Mouse (Mus musculus) midbrain, embryonic 12.5 days (tissue): ENCODE results near the gene Grip1. TPM values are rescaled to one million over a fixed set of nuclear protein-coding genes. Genes with fewer than 3 reads are reported as not detected.

Experiments used
- ATAC-seq: fragments of 200-750 bp; cut with Nextera tagmentation; 2 replicates; pipeline ENCODE4 v1.8.0; 2017; ENCODE audit warnings: low read depth, moderate TSS enrichment, moderate library complexity; ENCODE audit not compliant: low FRiP score
- H3K27ac ChIP-seq: fragments of 300-500 bp; sonication (generic); replicated peaks from 2 replicates; pipeline ENCODE4 v1.5.1; 2016; ENCODE audit warnings: mild to moderate bottlenecking
- H3K27me3 ChIP-seq: fragments of 300-500 bp; sonication (generic); 2 replicates; pipeline ENCODE4 v1.6.1; 2016; ENCODE audit warnings: mild to moderate bottlenecking
- H3K36me3 ChIP-seq: fragments of 300-500 bp; sonication (generic); 2 replicates; pipeline ENCODE4 v1.6.1; 2016
- H3K4me1 ChIP-seq: fragments of 300-500 bp; sonication (generic); 2 replicates; pipeline ENCODE4 v1.6.1; 2016
- H3K4me2 ChIP-seq: fragments of 300-500 bp; sonication (generic); replicated peaks from 2 replicates; pipeline ENCODE4 v1.6.1; 2016; ENCODE audit warnings: mild to moderate bottlenecking, moderate library complexity
- H3K4me3 ChIP-seq: fragments of 300-500 bp; sonication (generic); 2 replicates; pipeline ENCODE4 v1.5.1; 2016; ENCODE audit warnings: mild to moderate bottlenecking
- H3K9ac ChIP-seq: fragments of 300-500 bp; sonication (generic); replicated peaks from 2 replicates; pipeline ENCODE4 v1.6.1; 2016; ENCODE audit warnings: mild to moderate bottlenecking, moderate library complexity
- H3K9me3 ChIP-seq: fragments of 300-500 bp; sonication (generic); 2 replicates; pipeline ENCODE4 v1.6.1; 2016; ENCODE audit warnings: mild to moderate bottlenecking
- WGBS: fragments of 180-500 bp; shearing (Covaris S2); methylation state at CpG from one replicate; pipeline ENCODE4 v1.1.7; 2016; 5-methylcytosine and 5-hydroxymethylcytosine counted together
- polyA plus RNA-seq: library from polyadenylated mRNA; unstranded; fragments of >200 nt; fragmentation: Nextera tagmentation; extraction: Ambion mirVana; gene quantifications from 2 replicates; pipeline ENCODE4 v1.2.1, GENCODE M21; 2016

The Grip1 gene
- polyA plus RNA-seq, 1 experiment from 2014 or later: 12.7 TPM

- Histone ChIP-seq H3K4me1 (no peaks in the 10 kb centered on the region), H3K4me2 (no peak overlapping the region), H3K27me3 (no peaks in the 10 kb centered on the region), H3K4me3 (no peak overlapping the region), H3K9ac (no peak overlapping the region), H3K27ac (no peak overlapping the region), H3K9me3 (no peaks in the 10 kb centered on the region), H3K36me3 (no peaks in the 10 kb centered on the region)
- ATAC-seq: no peak
- 68% methylated on average over 4 of the region's 4 CpGs for WGBS
Observed at GRCm38 (mm10) chr10:119580024-119580423, 126.4 kb downstream of the Grip1 start.

DNA sequence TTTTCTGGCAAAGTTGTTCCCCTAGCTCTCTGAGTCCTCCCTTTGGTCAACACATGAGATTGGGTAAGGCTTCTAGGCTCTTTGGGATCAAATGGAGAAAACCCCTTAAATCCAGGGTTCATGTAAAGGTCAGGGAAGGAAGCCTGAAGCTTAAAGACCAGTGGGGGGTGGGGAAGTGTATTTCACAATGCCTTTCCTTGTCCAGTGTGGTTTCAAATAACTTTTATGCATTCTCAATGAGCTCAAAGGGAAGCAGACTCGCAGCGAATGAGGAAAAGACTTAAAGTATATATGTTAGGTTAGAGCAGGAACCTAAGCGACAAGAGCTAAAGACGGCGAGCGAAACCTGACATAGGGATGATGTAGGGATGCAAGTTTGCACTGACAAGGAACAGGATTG lies 131.0 kb downstream of the Grip1 start:
- H3K9me3 ChIP-seq: no peaks in the 10 kb centered on the region
- H3K27me3 ChIP-seq: no peaks in the 10 kb centered on the region
- no peak overlapping the region for H3K4me2 ChIP-seq
- H3K27ac ChIP-seq: no peak overlapping the region
- ATAC-seq: no peak
- no peak overlapping the region for H3K9ac ChIP-seq
- H3K4me3 ChIP-seq: no peak overlapping the region
- H3K36me3 ChIP-seq: no peaks in the 10 kb centered on the region
- no peaks in the 10 kb centered on the region for H3K4me1 ChIP-seq
- WGBS: 84% methylated on average over 6 of the region's 6 CpGs

DNA sequence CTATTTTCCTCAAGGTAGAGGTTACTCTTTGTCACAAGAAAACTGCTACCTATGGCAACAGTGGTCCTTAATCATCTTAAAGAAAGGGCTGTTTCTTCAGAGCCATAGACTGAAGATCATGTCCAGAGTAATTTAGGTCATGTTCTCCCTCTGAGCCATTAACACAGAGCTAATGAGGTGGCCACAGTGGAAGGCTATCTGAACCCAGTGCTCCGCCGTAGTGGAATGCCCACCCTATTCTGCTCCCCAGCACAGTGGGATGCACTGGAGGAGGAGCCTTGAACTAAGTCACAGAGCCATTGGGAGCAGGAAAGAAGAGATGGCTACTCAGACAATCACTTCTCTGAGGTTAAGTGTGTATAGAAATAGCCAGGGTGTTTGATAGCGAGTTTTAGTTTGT lies 133.3 kb downstream of the Grip1 start:
- Histone ChIP-seq H3K4me3 (no peak overlapping the region), H3K4me2 (no peak overlapping the region), H3K9ac (no peak overlapping the region), H3K4me1 (no peaks in the 10 kb centered on the region), H3K27me3 (no peaks in the 10 kb centered on the region), H3K36me3 (no peaks in the 10 kb centered on the region), H3K9me3 (no peaks in the 10 kb centered on the region), H3K27ac (no peak overlapping the region)
- 81% methylated on average over 3 of the region's 3 CpGs for WGBS
- no peak for ATAC-seq

DNA sequence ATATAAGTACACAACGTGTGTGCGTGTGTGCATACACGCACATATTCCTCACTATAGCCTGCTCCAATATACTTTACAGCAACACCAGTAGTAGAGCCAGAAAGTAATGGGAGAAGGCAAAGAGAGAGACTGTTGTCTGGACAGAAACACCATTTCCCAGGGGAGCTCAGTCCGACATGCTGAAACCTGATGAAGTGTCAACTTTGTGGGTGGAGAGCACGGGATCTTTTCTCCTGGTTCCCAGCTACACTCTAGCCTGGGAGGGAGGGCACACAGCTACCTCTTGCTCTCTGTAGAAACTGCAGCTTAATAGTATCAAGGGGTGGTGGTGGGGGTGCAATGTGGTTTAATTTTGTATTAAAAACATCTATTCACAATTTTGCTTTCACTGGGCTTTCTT lies 143.2 kb downstream of the Grip1 start:
- ATAC-seq: no peak
- H3K36me3 ChIP-seq: no peaks in the 10 kb centered on the region
- no peak overlapping the region for H3K4me3 ChIP-seq
- 88% methylated on average over 5 of the region's 5 CpGs for WGBS
- no peak overlapping the region for H3K4me2 ChIP-seq
- no peaks in the 10 kb centered on the region for H3K4me1 ChIP-seq
- H3K27ac ChIP-seq: no peak overlapping the region
- no peaks in the 10 kb centered on the region for H3K9me3 ChIP-seq
- no peaks in the 10 kb centered on the region for H3K27me3 ChIP-seq
- H3K9ac ChIP-seq: no peak overlapping the region

- Histone ChIP-seq H3K36me3 (no peaks in the 10 kb centered on the region), H3K9me3 (no peaks in the 10 kb centered on the region), H3K4me3 (no peak overlapping the region), H3K27me3 (no peaks in the 10 kb centered on the region), H3K4me2 (no peak overlapping the region), H3K4me1 (no peaks in the 10 kb centered on the region), H3K9ac (no peak overlapping the region), H3K27ac (no peak overlapping the region)
- WGBS: 92% methylated on average over 6 of the region's 6 CpGs
- no peak for ATAC-seq
Observed at GRCm38 (mm10) chr10:119607501-119607900, 153.9 kb downstream of the Grip1 start.

DNA sequence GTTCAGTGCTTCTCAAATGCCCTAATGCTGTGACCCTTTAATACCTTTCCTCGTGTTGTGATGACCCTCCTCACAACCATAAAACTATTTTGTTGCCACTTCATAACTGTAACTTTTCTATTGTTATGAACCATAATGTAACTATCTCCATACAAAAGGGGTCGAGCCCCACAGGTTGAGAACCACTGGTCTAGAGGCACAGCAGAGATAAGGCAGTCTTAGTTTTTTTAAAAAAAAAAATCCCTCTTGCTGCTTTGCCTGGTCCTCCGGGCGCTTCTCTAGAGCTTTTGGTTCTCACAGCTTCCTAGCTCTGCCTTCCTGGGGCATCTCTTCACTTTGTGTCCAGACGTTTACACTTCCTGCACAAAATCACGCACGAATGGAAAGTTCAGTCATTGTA lies 155.4 kb downstream of the Grip1 start:
- Histone ChIP-seq H3K4me3 (no peak overlapping the region), H3K36me3 (no peaks in the 10 kb centered on the region), H3K4me1 (no peaks in the 10 kb centered on the region), H3K4me2 (no peak overlapping the region), H3K9me3 (no peaks in the 10 kb centered on the region), H3K9ac (no peak overlapping the region), H3K27me3 (no peaks in the 10 kb centered on the region), H3K27ac (no peak overlapping the region)
- no peak for ATAC-seq
- 89% methylated on average over 7 of the region's 7 CpGs for WGBS

DNA sequence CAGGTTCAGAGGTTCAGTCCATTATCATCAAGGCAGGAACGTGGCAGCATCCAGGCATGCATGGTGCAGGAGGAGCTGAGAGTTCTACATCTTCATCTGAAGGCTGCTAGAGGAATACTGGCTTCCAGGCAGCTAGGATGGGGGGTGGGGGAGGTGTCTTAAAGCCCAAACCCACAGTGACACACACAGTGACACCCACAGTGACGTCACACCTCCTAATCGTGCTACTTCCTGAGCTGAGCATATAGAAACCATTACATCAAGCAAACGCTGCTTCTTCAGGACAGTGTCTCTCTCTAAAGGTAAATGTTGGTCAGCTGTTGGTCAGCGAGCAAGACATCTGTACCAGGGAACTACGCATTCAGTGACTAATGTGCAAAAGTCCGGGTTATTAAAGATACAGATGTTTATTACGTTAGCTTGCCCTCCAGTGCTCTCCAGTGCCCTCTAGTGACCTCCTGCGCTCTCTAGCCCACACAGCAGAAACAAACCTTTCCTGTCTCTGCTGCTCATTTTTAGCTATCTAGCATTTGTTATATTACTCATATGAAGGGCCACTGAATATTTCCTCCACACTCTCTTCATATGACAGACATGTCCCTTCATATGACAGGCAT lies 156.8 kb downstream of the Grip1 start:
- no peak for ATAC-seq
- Histone ChIP-seq H3K36me3 (no peaks in the 10 kb centered on the region), H3K4me3 (no peak overlapping the region), H3K9ac (no peak overlapping the region), H3K4me2 (no peak overlapping the region), H3K27ac (no peak overlapping the region), H3K4me1 (peaks cover 8% of the 10 kb centered on the region), H3K27me3 (no peaks in the 10 kb centered on the region), H3K9me3 (no peaks in the 10 kb centered on the region)
- WGBS: 76% methylated on average over 9 of the region's 9 CpGs

DNA sequence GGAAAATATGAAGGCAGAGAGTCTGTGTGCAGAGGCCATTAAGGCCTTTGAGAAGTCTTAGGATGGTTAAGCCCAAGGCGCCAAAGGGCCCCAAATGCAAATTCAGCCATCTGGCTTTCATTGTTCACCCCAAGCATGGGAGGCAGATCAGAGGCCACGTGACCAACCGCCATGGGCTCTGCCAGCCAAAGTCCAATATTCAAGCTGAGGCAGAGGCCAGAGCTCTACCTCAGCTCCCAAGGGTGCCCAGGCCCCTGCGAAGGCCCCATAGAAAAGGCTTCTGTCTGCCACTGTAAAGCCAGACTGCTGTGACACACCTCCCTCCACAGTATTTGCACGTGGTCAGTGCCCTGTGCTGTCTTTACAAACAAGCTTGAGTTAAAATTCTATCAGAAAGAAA lies 158.4 kb downstream of the Grip1 start:
- Histone ChIP-seq H3K4me1 (peaks cover 13% of the 10 kb centered on the region), H3K9ac (no peak overlapping the region), H3K36me3 (no peaks in the 10 kb centered on the region), H3K9me3 (no peaks in the 10 kb centered on the region), H3K27ac (no peak overlapping the region), H3K4me3 (no peak overlapping the region), H3K27me3 (no peaks in the 10 kb centered on the region), H3K4me2 (no peak overlapping the region)
- WGBS: 91% methylated on average over 5 of the region's 5 CpGs
- ATAC-seq: no peak

DNA sequence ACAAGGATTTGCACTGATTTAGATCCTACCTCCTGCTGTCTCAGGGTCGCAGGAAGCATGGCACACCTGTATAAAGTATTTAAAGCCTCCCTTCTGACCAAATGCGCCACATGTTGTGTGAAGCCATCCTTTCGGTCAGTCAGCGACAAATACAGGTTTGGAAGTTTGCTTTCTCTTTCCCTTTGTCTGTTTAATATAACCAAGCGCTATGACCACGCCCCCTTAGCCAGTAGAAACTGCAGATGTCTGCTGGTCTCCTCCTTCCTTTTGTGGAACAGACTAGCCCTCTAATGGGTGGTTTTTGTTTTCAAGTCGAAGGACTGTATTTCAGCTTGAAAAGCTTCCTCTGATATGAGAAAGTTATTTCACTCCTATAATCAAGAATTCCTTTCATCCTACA lies 161.1 kb downstream of the Grip1 start:
- 0 out of 2 replicates have a peak overlapping the region, but pooled peaks have one; percentile 7 for H3K4me2 ChIP-seq
- H3K27ac ChIP-seq: no peak overlapping the region; the same call in 1 of the 2 replicates
- H3K9ac ChIP-seq: no peak overlapping the region
- no peak overlapping the region for H3K4me3 ChIP-seq
- no peak for ATAC-seq
- H3K36me3 ChIP-seq: no peaks in the 10 kb centered on the region
- 42% methylated on average over 7 of the region's 7 CpGs for WGBS
- peaks cover 13% of the 10 kb centered on the region for H3K4me1 ChIP-seq
- no peaks in the 10 kb centered on the region for H3K27me3 ChIP-seq
- no peaks in the 10 kb centered on the region for H3K9me3 ChIP-seq

DNA sequence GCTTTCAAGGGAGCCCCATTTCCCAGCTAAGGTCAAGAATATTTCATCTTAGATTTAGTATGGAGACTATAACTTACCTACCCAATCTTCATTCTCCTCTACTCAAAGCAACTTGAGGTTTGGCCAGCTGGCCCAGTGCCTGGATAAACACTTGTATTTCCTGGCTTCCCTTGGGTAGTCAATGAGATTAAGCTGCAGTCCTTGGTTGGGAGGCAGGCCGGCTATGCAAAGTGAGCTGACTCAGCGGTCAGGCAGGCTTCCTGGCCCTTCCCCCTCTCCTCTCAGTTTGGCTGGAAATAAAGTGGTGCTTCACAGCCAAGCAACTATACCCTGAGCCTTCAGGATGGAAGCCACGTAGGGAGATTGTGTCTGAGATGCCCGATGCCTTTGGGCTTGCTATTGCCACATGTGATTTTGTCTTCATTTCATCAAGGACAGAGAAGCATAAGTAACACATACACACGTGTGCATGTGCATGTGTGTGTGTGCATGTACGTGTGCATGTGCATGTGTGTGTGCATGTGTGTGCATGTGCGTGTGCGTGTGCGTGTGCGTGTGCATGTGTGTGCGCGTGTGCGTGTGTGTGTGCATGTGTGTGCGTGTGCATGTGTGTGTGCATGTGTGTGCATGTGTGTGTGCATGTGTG lies 161.7 kb downstream of the Grip1 start:
- WGBS: 65% methylated on average over 14 of the region's 14 CpGs
- peak; percentile 65 for ATAC-seq
- no peak overlapping the region; the same call in 1 of the 2 replicates for H3K27ac ChIP-seq

GRCm38 (mm10) chr10:119616078-119616477 lies 162.4 kb downstream of the Grip1 start:
- 78% methylated on average over 3 of the region's 3 CpGs for WGBS

More for the DNA sequence above, 161.7 kb downstream of the Grip1 start:
- peaks cover 13% of the 10 kb centered on the region for H3K4me1 ChIP-seq
- H3K9me3 ChIP-seq: no peaks in the 10 kb centered on the region
- H3K9ac ChIP-seq: no peak overlapping the region
- H3K27me3 ChIP-seq: no peaks in the 10 kb centered on the region
- no peaks in the 10 kb centered on the region for H3K36me3 ChIP-seq
- H3K4me2 ChIP-seq: 0 out of 2 replicates have a peak overlapping the region, but pooled peaks have one; percentile 7
- no peak overlapping the region for H3K4me3 ChIP-seq

GRCm38 (mm10) chr10:119628656-119629055 lies 175.0 kb downstream of the Grip1 start:
- Histone ChIP-seq H3K27me3 (no peaks in the 10 kb centered on the region), H3K9ac (no peak overlapping the region), H3K4me3 (no peak overlapping the region), H3K4me1 (no peaks in the 10 kb centered on the region), H3K27ac (no peak overlapping the region), H3K9me3 (no peaks in the 10 kb centered on the region), H3K4me2 (no peak overlapping the region), H3K36me3 (no peaks in the 10 kb centered on the region)
- no peak for ATAC-seq
- 69% methylated on average over 4 of the region's 4 CpGs for WGBS

More at GRCm38 (mm10) chr10:119616078-119616477, 162.4 kb downstream of the Grip1 start:
- H3K9me3 ChIP-seq: no peaks in the 10 kb centered on the region
- H3K36me3 ChIP-seq: no peaks in the 10 kb centered on the region
- no peak overlapping the region for H3K4me3 ChIP-seq
- H3K4me2 ChIP-seq: no peak overlapping the region
- H3K27me3 ChIP-seq: no peaks in the 10 kb centered on the region
- ATAC-seq: no peak
- H3K27ac ChIP-seq: no peak overlapping the region
- no peak overlapping the region for H3K9ac ChIP-seq
- H3K4me1 ChIP-seq: peaks cover 13% of the 10 kb centered on the region
